Mouse (Mus musculus) central nervous system, embryonic 14 days (tissue): Measurements from ENCODE around the gene Klf9. TPM values are rescaled to one million over a fixed set of nuclear protein-coding genes. Genes with fewer than 3 reads are reported as not detected.

ENCODE experiments used
- polyA plus RNA-seq: library from polyadenylated mRNA; depleted of rRNA; stranded (reverse); fragments of >200 nt; gene quantifications from 2 replicates; pipeline ENCODE4 v1.2.3, GENCODE M21; 2012; rRNA removed

Klf9 gene
- polyA plus RNA-seq: 1.5 and 1.7 TPM in 2 replicates

GRCm38 (mm10) chr19:23140689-23141317, at the start of gene Klf9:
Gene Klf9 (plus strand): TSS chr19:23141226.

Other genes with a start within 250 kb of the Klf9 start
- gene Smc5, start 132.7 kb downstream of the Klf9 start, polyA plus RNA-seq: 49.7 and 55.8 TPM in 2 replicates